Mouse (Mus musculus) midbrain, embryonic 15.5 days (tissue): ENCODE measurements around the gene Scml4. TPM values are rescaled to one million over a fixed set of nuclear protein-coding genes. Genes with fewer than 3 reads are reported as not detected.

Experiments used
- ATAC-seq: fragments of 200-750 bp; cut with Nextera tagmentation; replicated peaks from 2 replicates; pipeline ENCODE4 v1.8.0; 2017; ENCODE audit warnings: moderate TSS enrichment
- H3K27ac ChIP-seq: fragments of 300-500 bp; sonication (generic); 2 replicates; pipeline ENCODE4 v1.5.1; 2015; ENCODE audit warnings: mild to moderate bottlenecking, inconsistent platforms
- H3K27me3 ChIP-seq: fragments of 300-500 bp; sonication (generic); replicated peaks from 2 replicates; pipeline ENCODE4 v1.6.1; 2015; ENCODE audit warnings: inconsistent platforms
- H3K36me3 ChIP-seq: fragments of 300-500 bp; sonication (generic); replicated peaks from 2 replicates; pipeline ENCODE4 v1.6.1; 2015; ENCODE audit warnings: inconsistent platforms
- H3K4me1 ChIP-seq: fragments of 300-500 bp; sonication (generic); 2 replicates; pipeline ENCODE4 v1.6.1; 2015; ENCODE audit warnings: inconsistent platforms
- H3K4me2 ChIP-seq: fragments of 300-500 bp; sonication (generic); 2 replicates; pipeline ENCODE4 v1.6.1; 2015; ENCODE audit warnings: inconsistent platforms, mild to moderate bottlenecking, moderate library complexity
- H3K4me3 ChIP-seq: fragments of 300-500 bp; sonication (generic); 2 replicates; pipeline ENCODE4 v1.5.1; 2015; ENCODE audit warnings: mild to moderate bottlenecking, inconsistent platforms
- H3K9ac ChIP-seq: fragments of 300-500 bp; sonication (generic); 2 replicates; pipeline ENCODE4 v1.6.1; 2015; ENCODE audit warnings: mild to moderate bottlenecking, inconsistent platforms
- H3K9me3 ChIP-seq: fragments of 300-500 bp; sonication (generic); 2 replicates; pipeline ENCODE4 v1.6.1; 2016; ENCODE audit warnings: inconsistent platforms
- WGBS: fragments of 180-500 bp; shearing (Covaris S2); methylation state at CpG from one replicate; pipeline ENCODE4 v1.1.7; 2015; ENCODE audit warnings: mixed read lengths; 5-methylcytosine and 5-hydroxymethylcytosine counted together
- polyA plus RNA-seq: library from polyadenylated mRNA; unstranded; fragments of >200 nt; fragmentation: Nextera tagmentation; extraction: Ambion mirVana; gene quantifications from 2 replicates; pipeline ENCODE4 v1.2.1, GENCODE M21; 2015

Scml4 gene
- polyA plus RNA-seq, 1 experiment from 2014 or later = 19.2 TPM

GRCm38 (mm10) chr10:42941278-42941677, 81.1 kb downstream of the Scml4 start:
- H3K27ac ChIP-seq = peak overlapping the region; percentile 63
- no peak overlapping the region for H3K4me3 ChIP-seq
- ATAC-seq = no peak
- H3K9ac ChIP-seq = 0 out of 2 replicates have a peak overlapping the region, but pooled peaks have one; percentile 13
- no peaks in the 10 kb centered on the region for H3K27me3 ChIP-seq
- peak overlapping the region; percentile 35; the same call in 1 of the 2 replicates for H3K4me2 ChIP-seq
- H3K9me3 ChIP-seq = no peaks in the 10 kb centered on the region
- 67% methylated on average over 4 of the region's 4 CpGs for WGBS
- H3K4me1 ChIP-seq = peaks cover 9% of the 10 kb centered on the region
- H3K36me3 ChIP-seq = no peaks in the 10 kb centered on the region

- WGBS = 39% methylated on average over 14 of the region's 14 CpGs
- Histone ChIP-seq H3K4me1 (peaks cover 9% of the 10 kb centered on the region), H3K4me3 (no peak overlapping the region), H3K36me3 (0 out of 2 replicates have a peak, but pooled peaks cover 2% of the 10 kb centered on the region), H3K4me2 (peak overlapping the region; percentile 35), H3K27ac (peak overlapping the region; percentile 63), H3K9me3 (no peaks in the 10 kb centered on the region), H3K27me3 (no peaks in the 10 kb centered on the region; the same call in 1 of the 2 replicates), H3K9ac (0 out of 2 replicates have a peak overlapping the region, but pooled peaks have one; percentile 13)
- ATAC-seq = peak; percentile 86
Observed at GRCm38 (mm10) chr10:42941697-42942221, 81.6 kb downstream of the Scml4 start.

- no peak overlapping the region for H3K4me3 ChIP-seq
- 84% methylated on average over 3 of the region's 3 CpGs for WGBS
Observed at GRCm38 (mm10) chr10:42942300-42942699, 82.1 kb downstream of the Scml4 start.

DNA sequence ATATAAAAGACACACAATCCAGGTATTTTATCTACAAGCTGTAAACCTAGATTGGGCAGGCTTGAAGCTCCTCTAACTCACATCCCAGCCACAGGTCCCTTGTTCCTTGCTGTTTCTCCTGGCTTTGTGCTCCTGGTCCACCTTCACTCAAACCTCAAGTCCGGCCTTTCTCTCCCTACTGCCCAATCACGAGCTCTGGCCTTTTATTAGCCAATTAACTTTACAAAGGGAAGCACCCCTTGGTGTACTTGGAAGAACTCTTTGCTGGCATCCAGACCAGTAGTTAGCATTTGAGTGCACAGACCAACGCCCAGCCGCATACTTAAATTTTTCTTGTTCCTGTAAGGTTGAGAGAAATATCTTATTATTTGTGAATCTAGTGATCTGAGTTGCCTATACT, 85.1 kb downstream of the Scml4 start:
- H3K27ac ChIP-seq = no peak overlapping the region
- H3K4me3 ChIP-seq = no peak overlapping the region
- H3K9me3 ChIP-seq = no peaks in the 10 kb centered on the region
- 47% methylated on average over 4 of the region's 4 CpGs for WGBS
- H3K27me3 ChIP-seq = no peaks in the 10 kb centered on the region; the same call in 1 of the 2 replicates
- no peak overlapping the region for H3K9ac ChIP-seq
- H3K36me3 ChIP-seq = 0 out of 2 replicates have a peak, but pooled peaks cover 5% of the 10 kb centered on the region
- ATAC-seq = no peak
- peaks cover 16% of the 10 kb centered on the region for H3K4me1 ChIP-seq
- no peak overlapping the region for H3K4me2 ChIP-seq

More at GRCm38 (mm10) chr10:42942300-42942699, 82.1 kb downstream of the Scml4 start:
- Histone ChIP-seq H3K36me3 (0 out of 2 replicates have a peak, but pooled peaks cover 5% of the 10 kb centered on the region), H3K27ac (no peak overlapping the region), H3K4me2 (no peak overlapping the region), H3K27me3 (no peaks in the 10 kb centered on the region; the same call in 1 of the 2 replicates), H3K9me3 (no peaks in the 10 kb centered on the region), H3K9ac (no peak overlapping the region), H3K4me1 (peaks cover 9% of the 10 kb centered on the region)
- no peak; the same call in 1 of the 2 replicates for ATAC-seq

- Histone ChIP-seq H3K9me3 (no peaks in the 10 kb centered on the region), H3K36me3 (0 out of 2 replicates have a peak, but pooled peaks cover 5% of the 10 kb centered on the region), H3K4me3 (no peak overlapping the region), H3K27ac (no peak overlapping the region), H3K4me2 (no peak overlapping the region), H3K4me1 (peaks cover 18% of the 10 kb centered on the region), H3K9ac (no peak overlapping the region), H3K27me3 (no peaks in the 10 kb centered on the region; the same call in 1 of the 2 replicates)
- ATAC-seq = no peak
- 91% methylated on average over 5 of the region's 5 CpGs for WGBS
Observed at GRCm38 (mm10) chr10:42947336-42947735, 87.2 kb downstream of the Scml4 start.

- Histone ChIP-seq H3K4me2 (peak overlapping the region; percentile 27; the same call in 1 of the 2 replicates), H3K27me3 (no peaks in the 10 kb centered on the region; the same call in 1 of the 2 replicates), H3K4me1 (peaks cover 18% of the 10 kb centered on the region), H3K9ac (no peak overlapping the region), H3K9me3 (no peaks in the 10 kb centered on the region), H3K36me3 (0 out of 2 replicates have a peak, but pooled peaks cover 5% of the 10 kb centered on the region), H3K27ac (no peak overlapping the region), H3K4me3 (no peak overlapping the region)
- 3% methylated on average over 8 of the region's 8 CpGs for WGBS
- peak; percentile 50; the same call in 1 of the 2 replicates for ATAC-seq
Observed at GRCm38 (mm10) chr10:42950252-42950751, 90.1 kb downstream of the Scml4 start.

GRCm38 (mm10) chr10:42951078-42952045, 91.2 kb downstream of the Scml4 start:
- peak; percentile 57 for ATAC-seq
- Histone ChIP-seq H3K27ac (no peak overlapping the region), H3K4me3 (no peak overlapping the region), H3K4me2 (no peak overlapping the region), H3K27me3 (no peaks in the 10 kb centered on the region; the same call in 1 of the 2 replicates), H3K9ac (no peak overlapping the region), H3K36me3 (0 out of 2 replicates have a peak, but pooled peaks cover 5% of the 10 kb centered on the region), H3K9me3 (no peaks in the 10 kb centered on the region), H3K4me1 (peaks cover 18% of the 10 kb centered on the region)
- WGBS = 56% methylated on average over 20 of the region's 20 CpGs

GRCm38 (mm10) chr10:42952046-42952420, 91.9 kb downstream of the Scml4 start:
- 76% methylated on average over 9 of the region's 9 CpGs for WGBS
- Histone ChIP-seq H3K4me3 (no peak overlapping the region), H3K4me2 (no peak overlapping the region), H3K4me1 (peaks cover 18% of the 10 kb centered on the region), H3K9ac (no peak overlapping the region), H3K9me3 (no peaks in the 10 kb centered on the region), H3K27me3 (no peaks in the 10 kb centered on the region), H3K36me3 (0 out of 2 replicates have a peak, but pooled peaks cover under 1% of the 10 kb centered on the region), H3K27ac (no peak overlapping the region)
- ATAC-seq = no peak

DNA sequence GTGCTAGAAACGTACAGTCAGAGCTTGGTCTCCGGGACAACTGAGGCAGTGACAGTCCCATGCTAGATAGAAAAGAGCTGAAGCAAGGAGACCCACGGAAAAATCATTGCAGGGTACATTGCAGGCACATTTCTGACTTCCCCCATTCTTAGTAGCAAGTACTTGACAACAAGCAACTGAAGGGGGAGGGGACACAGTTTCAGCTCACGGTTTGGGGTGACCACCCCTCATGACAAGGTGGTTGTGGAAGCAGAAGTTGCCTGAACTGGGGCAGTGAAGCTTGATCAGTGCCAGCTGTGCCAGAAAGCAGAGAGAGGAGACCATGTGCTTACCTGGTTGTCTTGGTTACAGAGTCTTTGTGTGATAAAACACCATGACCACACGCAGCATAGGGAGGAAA, 93.4 kb downstream of the Scml4 start:
- 81% methylated on average over 5 of the region's 5 CpGs for WGBS
- no peak overlapping the region for H3K4me3 ChIP-seq
- H3K9ac ChIP-seq = no peak overlapping the region
- no peaks in the 10 kb centered on the region for H3K36me3 ChIP-seq
- H3K27me3 ChIP-seq = no peaks in the 10 kb centered on the region
- H3K4me2 ChIP-seq = no peak overlapping the region
- H3K9me3 ChIP-seq = no peaks in the 10 kb centered on the region
- no peak for ATAC-seq
- no peak overlapping the region for H3K27ac ChIP-seq
- peaks cover 21% of the 10 kb centered on the region for H3K4me1 ChIP-seq

- Histone ChIP-seq H3K4me1 (peaks cover 14% of the 10 kb centered on the region), H3K36me3 (no peaks in the 10 kb centered on the region), H3K27ac (no peak overlapping the region), H3K9me3 (no peaks in the 10 kb centered on the region), H3K4me3 (no peak overlapping the region), H3K9ac (no peak overlapping the region), H3K4me2 (no peak overlapping the region), H3K27me3 (no peaks in the 10 kb centered on the region)
- WGBS = 93% methylated on average over 3 of the region's 3 CpGs
- ATAC-seq = no peak
Observed at GRCm38 (mm10) chr10:42955205-42955604, 95.0 kb downstream of the Scml4 start.

- peak; percentile 88 for ATAC-seq
- peak overlapping the region; percentile 48 for H3K4me2 ChIP-seq
- WGBS = 4% methylated on average over 21 of the region's 21 CpGs
- H3K4me3 ChIP-seq = peak overlapping the region; percentile 23
- H3K9me3 ChIP-seq = no peaks in the 10 kb centered on the region
- peaks cover 3% of the 10 kb centered on the region; the same call in 1 of the 2 replicates for H3K4me1 ChIP-seq
- no peaks in the 10 kb centered on the region for H3K36me3 ChIP-seq
- H3K27me3 ChIP-seq = no peaks in the 10 kb centered on the region
- H3K27ac ChIP-seq = no peak overlapping the region
- peak overlapping the region; percentile 21; the same call in 1 of the 2 replicates for H3K9ac ChIP-seq
Observed at GRCm38 (mm10) chr10:42957881-42958651, 97.9 kb downstream of the Scml4 start.
